Mouse (Mus musculus) kidney, postnatal 4 days (tissue): Measurements from ENCODE around the gene Syce2.
A peak's percentile ranks its signal among the peaks of the same experiment; 100 is the strongest.
"Not testable (repeated sequence)": the region's sequence is repeated elsewhere in the genome, so short reads cannot be mapped to it uniquely, and the experiment has no call there.

Experiments used
- DNase-seq, 2 experiments: peaks; one replicate each; pipeline ENCODE4 v3.0.0; 2021; ENCODE audit warnings: mixed read lengths in 2 of 2

The Syce2 gene

DNA sequence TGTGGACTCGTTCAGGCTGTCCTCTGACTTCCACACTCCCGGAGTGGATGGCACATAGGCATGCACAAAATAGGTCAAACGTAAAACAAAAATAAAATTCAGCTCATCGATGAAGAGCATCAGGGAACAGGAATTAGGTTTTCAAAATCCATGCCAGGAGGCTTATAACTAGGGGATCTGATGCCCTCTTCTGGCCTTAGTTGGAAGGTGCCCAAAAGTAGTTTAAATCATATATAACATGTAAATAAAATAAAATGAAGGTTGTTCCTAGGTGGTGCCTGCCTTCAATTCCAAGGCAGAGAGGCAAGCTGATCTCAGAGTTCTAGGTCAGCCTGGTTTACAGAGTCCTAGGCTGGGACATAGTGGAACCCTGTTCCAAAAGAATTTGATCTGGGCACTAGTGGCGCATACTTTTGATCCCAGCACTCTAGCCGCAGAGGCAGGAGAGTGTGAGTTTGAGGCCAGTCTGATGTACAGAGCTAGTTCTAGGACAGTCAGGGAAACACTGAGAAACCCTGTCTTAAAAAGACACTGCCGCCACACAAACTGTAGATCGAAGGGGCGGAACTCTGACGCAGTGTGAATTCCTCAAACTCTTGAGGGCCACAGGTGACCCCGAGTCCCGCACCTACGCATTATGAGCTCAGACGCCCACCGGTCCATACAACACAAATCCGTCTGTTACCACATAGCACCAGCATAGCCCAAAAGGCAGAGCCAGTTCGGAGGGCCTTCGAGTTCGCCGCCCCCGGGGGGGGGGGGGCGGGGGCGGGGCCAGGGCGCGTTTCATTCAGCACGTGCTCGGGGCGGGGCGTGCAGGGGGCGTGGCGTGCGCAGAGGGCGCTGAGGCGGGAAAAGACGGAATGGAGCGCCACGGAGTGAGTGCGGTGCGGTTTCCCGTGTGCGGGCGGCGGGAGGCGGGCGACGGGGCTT, at the start of gene Syce2:
Syce2 (plus strand) TSS at position 736 of the 933 bp plus-strand sequence.
- peak; percentile 91 to 94 for DNase-seq

DNA sequence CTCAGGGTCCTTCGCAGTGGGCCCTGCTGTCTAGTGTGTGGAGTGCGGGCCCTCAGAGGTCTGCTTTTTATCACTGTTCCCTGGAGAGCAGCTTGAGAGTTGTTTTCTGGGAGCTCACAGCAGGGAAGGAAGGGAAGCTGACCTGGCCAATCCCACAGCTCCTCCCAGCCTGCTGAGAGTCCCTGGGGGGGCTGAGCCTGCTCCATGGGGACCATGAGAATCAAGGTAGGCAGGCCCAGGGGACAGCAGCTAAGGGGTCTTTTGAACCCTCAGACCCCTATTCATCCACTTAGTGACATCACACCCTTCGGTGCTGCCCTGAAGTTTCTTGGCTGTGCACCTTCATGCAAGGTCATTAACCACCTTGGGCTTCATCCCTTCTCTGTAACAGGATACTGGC, 49.2 kb upstream of the Syce2 start, which contains the start of gene Dand5:
Dand5 (minus strand) TSS at position 101 of the 400 bp plus-strand sequence.
- no peak for DNase-seq

DNA sequence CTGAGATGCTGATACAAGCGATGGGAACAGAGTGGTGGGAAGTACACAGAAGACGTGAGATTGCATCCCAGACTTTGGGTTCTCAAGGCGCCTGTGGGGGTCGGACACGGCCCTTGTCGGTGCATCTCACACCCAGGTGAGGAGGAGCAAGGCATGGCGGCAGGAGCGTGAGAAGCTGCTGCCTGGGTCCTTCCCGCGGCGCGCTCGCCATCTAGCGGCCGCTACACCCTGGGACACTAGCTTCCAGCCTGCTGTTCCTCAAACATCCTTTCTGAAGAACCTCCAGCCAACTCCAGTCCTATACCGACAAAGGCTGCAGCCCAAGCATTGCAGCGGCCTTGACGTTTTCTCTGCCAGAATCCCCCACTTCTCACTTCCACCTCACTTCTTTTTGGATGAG, 48.3 kb upstream of the Syce2 start:
- DNase-seq, result peak; percentile 77 to 84

DNA sequence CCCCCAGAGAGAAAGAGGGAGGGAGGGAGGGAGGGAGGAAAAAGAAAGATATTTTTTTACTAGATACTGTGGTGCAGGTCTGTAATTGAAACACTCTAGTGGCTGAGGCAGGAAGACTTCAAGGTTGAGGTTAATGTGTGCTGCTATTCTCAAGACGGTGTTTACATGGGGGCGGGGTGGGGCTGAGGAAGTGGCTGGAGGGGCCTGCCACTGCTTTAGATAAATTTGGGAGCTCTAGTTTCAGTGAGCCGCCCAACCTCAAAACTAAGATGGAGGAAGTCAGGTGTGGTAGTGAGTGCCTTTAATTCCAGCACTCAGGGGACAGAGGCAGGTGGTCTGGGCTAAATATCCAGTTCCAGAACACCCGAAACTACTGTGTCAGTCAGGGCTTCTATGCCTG, 46.3 kb upstream of the Syce2 start:
- no peak for DNase-seq

DNA sequence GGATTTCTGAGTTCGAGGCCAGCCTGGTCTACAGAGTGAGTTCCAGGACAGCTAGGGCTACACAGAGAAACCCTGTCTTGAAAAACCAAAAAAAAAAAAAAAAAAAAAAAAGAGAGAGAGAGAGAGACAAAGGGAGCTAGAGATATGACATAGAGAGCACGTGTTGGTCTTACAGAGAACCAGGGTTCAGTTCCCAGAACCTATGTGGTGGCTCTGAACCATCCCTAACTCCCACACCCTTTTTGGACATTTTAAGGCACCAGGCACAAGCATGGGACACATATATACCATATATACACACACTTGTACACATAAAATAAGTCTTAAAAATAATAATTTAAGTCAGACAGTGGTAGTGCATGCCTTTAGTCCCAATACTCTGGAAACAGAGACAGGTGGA, 45.4 kb upstream of the Syce2 start:
- not testable (repeated sequence) for DNase-seq

DNA sequence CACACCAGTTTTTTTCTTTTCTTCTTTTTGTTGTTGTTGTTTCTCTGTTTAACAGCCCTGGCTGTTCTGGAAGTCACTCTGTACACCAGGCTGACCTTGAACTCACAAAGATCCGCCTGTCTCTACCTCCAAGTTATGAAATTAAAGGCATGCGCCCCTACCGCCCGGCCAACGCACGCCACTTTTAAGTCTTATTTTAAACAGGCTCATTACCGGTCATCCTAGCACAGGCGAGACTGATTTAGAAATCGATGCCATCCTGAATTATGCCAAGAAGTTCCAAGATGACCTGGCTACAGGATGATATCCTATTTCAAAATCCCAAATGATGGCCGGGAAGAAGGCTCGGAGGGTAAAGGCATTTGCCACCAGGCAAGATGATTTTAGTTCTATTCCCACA, 40.4 kb upstream of the Syce2 start, which contains the start of gene Gadd45gip1:
Gadd45gip1 (plus strand) TSS at position 33 of the 400 bp plus-strand sequence.
- peak in 1 of 2 experiments; percentile 35 for DNase-seq

DNA sequence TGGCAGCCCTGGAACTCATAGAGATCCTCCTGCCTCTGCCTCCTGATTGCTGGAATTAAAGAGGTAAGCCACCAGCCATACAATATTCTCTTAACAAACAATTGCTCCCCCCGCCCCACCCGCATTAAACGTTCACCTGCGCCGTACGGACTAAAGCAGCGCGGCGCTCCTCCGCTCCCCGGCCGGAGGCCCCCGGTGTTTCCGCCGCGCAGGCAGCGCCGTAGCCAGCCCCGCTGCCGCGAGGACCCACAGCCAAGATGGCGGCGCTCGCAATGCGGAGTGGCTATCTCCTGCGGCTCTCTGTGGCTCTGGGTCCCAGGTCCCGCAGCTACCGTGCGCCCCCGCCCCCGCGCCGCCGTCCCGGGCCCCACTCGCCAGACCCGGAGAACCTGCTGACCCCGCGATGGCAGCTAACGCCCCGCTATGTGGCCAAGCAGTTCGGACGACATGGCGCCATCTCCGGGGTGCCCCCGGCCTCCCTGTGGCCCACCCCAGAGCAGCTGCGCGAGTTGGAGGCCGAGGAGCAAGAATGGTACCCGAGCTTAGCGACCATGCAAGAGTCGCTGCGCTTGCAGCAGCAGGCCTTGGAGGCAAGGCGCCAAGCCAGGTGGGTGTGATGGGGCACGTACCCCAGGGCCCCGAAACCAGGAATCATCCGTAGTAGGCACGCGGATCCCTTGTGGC, 39.7 kb upstream of the Syce2 start:
- DNase-seq, result peak; percentile 89 to 91

DNA sequence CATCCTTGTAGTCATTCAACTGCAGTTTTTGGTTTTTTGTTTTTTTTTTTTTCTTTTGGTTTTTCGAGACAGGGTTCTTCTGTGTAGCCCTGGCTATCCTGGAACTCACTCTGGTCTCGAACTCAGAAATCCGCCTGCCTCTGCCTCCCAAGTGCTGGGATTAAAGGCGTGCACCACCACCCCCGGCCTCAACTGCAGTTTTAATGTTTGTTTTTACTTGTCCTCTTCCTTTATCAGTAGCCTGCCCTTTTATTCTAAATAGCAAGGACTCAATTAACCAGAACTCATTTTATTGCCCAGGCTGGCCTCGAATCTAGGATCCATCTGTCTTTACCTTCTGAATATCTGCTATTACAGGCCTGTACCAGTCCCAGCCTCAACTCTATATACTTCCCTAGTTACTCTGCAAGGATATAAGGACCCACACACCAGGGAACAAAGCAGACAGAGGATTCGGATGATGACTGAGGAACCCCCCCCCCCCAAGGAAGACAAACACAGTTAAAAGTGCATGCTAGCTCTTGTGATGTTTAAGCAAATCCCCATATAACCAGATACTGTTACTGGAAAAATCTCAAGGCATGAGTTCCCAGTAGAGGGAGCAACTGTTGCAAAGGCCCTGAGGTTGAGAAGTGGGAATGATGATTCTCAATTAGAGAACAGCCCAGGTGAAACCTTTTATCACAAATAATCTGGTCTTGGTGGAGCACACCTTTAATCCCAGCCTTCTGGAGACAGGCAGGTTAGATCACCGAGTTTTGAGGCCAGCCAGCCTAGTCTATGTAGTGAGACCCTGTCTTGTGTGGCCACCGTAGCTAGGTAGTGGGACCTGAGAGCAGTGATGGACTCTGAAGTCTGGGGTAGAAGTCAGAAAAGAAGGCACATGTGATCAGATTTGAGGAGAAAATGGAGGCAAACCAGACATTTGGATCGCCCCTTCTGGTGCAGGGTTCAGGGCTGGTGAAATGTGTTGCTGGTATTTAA, 38.9 kb upstream of the Syce2 start:
- no peak for DNase-seq

DNA sequence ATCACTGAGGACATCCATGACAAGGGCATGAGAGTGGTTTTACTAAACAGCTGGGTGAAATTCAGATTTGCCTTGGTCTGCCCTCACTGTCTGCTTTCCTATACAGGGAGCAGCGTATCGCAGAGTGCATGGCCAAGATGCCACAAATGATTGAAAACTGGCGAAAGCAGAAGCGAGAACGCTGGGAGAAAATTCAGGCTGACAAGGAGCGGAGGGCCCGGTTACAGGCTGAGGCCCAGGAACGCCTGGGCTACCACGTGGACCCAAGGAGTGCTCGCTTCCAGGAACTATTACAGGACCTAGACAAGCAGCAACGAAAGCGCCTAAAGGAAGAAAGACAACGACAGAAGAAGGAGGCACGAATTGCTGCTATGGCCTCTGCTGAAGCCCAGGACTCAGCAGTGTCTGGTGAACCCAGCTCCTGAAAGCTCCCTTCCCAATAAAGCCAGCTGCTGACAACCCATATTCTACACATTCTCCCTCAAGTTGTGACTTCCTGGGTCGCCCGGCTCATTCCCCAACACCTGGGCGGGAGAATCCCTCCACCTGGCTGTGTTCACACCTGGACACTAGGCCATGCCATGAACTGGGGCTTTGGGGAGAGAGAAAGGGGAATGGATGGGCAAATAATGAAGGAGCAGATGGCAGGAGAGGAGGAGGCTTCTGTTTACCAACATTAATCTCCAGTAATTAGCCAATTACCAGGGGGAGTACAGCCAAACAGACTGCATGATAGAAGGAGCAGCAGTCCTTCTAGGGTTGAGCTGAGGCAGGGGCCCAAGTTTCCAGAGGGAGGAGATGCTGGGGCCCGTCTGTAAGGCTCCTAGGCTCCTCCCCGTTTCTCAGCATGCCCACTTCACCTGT, 37.7 kb upstream of the Syce2 start:
- no peak for DNase-seq

DNA sequence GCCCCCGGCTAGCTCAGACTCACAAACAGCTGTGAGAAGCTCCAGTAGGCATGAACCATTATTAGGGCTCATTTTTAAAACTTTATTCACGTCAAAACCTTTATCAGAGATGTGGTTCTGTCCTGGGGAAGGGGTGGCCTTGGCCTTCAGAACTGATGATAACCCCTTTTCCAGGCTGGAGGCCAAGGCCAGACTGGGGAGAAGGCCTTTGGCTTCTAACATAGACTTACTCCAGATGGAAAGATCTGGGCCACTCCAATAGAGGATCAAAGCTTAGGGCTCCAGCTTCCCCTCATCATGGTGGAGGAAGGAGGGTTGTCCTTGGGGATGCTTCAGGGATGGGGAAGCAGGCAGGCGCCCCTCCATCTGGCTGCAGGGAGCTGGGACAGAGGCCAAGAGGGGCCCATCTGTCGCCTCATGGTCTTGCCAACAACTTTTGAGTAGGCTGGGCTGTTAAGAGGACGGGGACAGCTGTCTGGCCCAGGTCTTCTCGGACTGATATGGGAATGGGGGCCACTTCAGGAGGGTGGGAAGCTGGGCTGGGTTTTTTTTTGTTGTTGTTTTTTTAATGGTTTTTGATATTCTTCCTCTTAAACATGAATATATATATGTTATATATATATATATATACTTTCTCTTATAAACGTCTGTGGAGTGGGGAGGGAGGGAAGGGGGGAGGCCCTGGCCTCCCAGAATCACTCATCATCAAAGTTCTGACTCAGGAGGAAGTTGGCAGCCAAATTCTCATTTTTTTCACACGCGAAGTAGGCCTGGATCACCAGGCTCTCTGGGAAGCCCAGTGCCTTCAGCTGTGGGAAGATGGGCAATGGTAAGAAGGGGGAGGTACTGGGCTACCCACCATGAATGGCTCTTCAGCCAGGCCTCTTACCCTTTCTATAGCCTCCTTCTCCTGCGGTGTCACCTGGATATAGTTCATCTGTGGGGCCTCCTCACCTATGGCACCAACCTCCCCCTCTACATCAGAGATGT, 36.8 kb upstream of the Syce2 start:
- peak; percentile 45 to 62 for DNase-seq

DNA sequence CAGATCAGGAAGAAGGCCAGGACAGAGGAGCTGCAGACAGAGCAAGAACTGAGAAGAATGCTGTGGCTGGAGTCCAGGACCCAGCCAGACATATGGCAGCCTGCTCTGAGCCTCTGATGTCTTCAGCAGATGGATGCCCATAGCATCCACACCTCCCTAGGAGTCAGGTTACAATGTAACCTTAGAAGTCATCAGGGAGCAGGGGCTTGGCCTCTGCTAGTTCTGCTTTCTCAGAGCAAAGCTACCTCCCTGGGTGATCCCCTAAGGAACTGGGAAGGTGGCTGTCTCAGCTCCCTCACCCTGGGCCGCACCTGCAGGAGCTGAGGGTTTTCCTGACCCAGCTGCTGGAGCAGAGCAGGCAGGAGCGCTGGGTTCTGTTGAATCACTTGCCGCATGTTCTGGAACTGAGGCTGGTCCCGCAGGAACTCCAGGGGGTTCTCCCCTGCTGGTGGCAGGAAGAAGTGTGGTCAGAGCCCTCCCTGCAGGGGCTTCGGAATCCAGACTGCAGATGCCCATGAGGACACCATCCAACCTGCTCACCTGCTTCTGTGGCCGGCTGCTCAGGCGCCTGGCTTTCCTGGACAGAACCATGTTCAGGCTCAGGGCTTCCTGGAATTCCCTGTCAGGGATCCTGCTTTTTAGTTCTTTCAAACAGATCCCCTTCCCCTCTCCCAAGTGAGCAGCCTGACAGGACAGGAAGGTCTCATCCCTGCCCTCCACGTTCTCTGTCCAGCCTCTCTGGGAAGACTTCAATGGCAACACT, 34.6 kb upstream of the Syce2 start:
- DNase-seq, result no peak

DNA sequence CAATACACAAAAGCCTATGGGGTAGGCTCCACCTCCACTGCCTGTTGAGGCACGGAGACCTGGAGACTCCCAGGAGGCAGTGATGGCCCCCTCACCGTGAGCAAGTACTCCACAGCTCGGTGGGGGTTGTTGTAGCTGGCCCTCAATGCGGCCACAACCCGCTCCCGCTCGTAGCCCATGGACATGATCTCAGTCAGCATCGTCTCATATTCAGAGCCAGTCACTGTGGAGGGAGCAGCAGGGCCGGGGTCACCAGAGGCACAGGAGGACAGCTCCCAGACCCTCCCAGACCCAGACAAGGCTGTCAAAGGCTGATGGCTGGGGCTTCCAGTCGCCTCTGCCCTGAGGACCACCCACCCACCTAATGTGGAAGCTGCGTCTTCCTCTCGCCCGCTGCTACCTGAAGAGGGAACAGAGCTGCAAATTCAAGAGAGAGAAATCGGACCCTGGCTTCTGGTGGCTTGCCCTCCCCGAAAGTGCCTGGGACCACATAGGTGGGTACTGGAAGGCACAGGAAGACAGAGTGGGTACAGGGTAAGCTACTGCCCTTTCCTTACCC, 33.9 kb upstream of the Syce2 start:
- DNase-seq, result no peak

DNA sequence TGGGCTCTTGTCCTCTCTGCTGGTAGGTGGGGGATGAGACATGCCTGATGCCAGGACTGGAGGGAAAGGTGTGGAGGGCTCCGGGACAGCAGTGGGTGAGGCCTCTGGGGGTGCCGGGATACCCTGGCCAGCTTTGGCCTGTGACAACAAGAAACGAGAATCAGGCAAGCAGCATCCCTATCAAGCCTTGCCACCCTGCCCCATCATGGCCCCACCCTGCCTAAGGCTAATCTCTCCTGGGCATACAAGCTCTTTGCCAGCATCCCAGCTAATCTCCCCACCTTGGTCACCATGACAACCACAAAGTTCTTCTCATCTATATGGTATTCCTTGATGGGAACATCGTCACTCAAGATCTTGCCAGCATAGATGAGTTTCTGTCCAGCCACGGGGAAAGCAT, 33.4 kb upstream of the Syce2 start:
- no peak for DNase-seq

DNA sequence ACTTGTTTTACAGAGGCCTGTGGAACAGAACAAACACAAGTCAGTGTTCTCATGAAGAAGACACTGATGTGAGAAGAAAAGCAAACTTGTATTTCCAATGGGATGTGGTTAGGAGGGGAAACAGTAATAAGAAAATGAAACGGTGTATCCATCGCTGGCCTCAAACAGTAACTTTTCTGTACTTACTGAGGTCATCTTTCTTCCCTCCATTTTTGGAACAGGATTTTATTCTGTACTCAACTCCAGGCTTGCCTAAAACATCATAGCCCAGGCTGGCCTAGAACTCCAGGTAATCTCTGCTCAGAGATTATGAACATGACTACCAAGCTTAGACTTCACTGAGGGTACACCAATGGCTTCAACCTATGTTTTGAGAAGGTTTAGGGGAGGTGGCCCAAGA, 32.5 kb upstream of the Syce2 start:
- no peak for DNase-seq

DNA sequence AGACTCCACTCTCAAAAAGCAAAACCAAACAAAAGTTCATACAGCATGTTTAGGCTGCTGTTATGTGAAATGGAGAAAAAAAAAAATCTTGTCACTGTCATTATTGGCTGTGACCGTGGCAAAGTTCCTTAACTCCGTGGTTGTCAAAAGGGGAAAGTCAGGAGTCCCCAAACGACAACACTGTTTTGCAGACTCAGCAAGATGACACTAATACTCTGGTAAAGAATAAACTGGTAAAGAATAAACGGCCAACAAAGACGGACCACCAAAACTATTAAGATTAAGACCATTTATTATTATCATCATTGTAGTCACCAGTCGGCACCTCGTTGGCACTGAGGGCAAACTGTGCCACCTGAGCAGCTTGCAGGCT, 32.0 kb upstream of the Syce2 start:
- no peak for DNase-seq

DNA sequence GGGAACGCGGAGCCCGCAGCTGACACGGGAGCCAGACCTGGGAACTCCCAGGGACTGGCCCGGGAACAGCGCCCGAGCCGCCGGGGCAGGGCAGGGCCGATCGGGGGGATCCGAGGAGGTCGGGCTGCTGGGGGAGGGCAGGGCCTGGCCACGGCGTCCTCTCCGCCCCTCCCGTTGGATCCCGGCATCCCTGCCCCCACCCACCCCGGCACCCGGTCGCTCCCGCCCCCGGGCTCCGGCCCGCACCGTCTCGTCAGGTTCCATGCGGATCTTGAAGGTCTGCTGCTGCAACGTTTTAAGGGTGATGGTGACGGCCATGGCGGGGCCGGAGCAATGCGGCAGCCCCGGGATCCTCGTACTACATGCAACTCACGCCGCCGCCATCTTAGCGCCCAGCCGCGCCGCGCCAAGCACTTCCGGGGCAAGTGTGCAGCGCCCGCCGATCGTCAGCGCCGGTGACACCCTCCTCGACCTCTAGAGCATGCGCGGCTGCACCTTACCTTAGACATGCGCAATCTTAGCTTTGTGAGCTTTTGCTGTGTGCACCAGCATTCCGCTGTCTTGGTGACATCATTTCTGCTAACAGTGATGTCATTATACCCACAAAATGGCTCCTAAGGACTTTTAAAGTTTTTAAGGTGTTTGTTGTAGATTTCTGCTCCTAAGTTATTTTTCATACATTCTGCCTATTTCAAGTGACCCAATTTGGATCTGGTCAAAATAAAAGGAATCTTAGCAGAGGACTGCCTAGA, 31.5 kb upstream of the Syce2 start, which contains the start of gene Rad23a:
Rad23a (minus strand) TSS at position 418 of the 752 bp plus-strand sequence.
- DNase-seq, result peak; percentile 93 to 96

DNA sequence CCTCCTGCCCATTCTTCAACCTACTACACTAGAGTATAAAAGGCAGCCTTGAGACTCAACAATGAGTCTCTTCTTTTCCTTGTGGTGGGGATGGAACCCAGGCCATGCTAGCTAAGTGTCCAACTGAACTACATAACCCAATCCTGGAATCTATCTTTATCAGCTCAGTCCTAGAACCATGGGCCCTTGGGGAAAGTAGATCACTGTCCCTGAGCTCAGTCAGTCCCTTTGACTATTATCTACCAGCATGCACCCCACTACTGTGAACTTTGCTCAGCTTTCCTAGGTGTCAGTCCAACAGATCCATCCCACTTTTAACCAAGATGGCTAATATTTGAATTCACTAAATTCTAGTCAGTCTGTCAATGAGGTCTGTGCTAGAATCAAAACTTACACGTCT, 30.4 kb upstream of the Syce2 start:
- DNase-seq, result no peak

DNA sequence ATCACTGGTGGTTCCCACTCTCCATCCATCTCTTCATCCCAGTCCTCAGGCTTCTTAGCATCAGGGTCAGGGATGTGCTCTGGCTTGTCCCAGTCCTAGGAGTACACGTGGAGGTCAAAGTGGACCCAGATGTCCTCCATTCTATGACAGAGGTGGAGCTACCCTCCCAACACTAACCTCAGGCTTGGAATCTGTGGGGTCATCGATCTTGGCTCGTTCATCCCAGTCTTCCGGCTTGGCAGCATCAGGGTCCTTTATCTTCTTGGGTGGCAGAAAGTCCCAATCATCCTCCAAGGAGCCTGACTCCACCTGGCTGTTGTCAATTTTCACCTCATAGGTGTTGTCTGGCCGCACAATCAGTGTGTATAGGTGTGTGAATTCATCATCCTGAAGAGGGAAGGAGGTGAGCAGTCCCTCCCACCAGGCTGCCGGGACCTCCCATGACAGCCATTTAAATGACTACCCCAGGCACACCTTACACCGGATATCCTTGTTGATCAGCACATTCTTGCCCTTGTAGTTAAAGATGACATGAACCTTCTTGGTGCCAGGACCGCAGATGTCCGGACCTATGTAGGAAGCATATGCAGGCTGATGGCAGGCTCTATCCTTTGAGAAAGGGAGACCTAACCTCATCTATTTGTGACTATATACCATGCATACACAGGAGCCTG, 27.4 kb upstream of the Syce2 start:
- DNase-seq, result no peak
